Mouse (Mus musculus) heart, embryonic 13.5 days (tissue): ENCODE data around the gene Zfp740. TPM values are rescaled to one million over a fixed set of nuclear protein-coding genes. Genes with fewer than 3 reads are reported as not detected.
A peak's percentile ranks its signal among the peaks of the same experiment; 100 is the strongest.

Source experiments
- ATAC-seq: fragments of 200-750 bp; cut with Nextera tagmentation; 2 replicates; pipeline ENCODE4 v1.8.0; 2017; ENCODE audit warnings: moderate TSS enrichment; ENCODE audit not compliant: insufficient number of reproducible peaks, low FRiP score, low TSS enrichment; ENCODE audit errors: extremely low read depth
- H3K27ac ChIP-seq: fragments of 300-500 bp; sonication (generic); replicated peaks from 2 replicates; pipeline ENCODE4 v1.5.1; 2015; ENCODE audit warnings: moderate library complexity, mild to moderate bottlenecking, inconsistent platforms
- H3K27me3 ChIP-seq: fragments of 300-500 bp; sonication (generic); replicated peaks from 2 replicates; pipeline ENCODE4 v1.6.1; 2015; ENCODE audit warnings: mild to moderate bottlenecking, inconsistent platforms
- H3K36me3 ChIP-seq: fragments of 300-500 bp; sonication (generic); 2 replicates; pipeline ENCODE4 v1.6.1; 2015; ENCODE audit warnings: mild to moderate bottlenecking, inconsistent platforms
- H3K4me1 ChIP-seq: fragments of 300-500 bp; sonication (generic); 2 replicates; pipeline ENCODE4 v1.6.1; 2015; ENCODE audit warnings: inconsistent platforms
- H3K4me2 ChIP-seq: fragments of 300-500 bp; sonication (generic); 2 replicates; pipeline ENCODE4 v1.6.1; 2015; ENCODE audit warnings: inconsistent platforms, mild to moderate bottlenecking, moderate library complexity
- H3K4me3 ChIP-seq: fragments of 300-500 bp; sonication (generic); 2 replicates; pipeline ENCODE4 v1.5.1; 2015; ENCODE audit warnings: moderate library complexity, mild to moderate bottlenecking, inconsistent platforms
- H3K9ac ChIP-seq: fragments of 300-500 bp; sonication (generic); 2 replicates; pipeline ENCODE4 v1.6.1; 2015; ENCODE audit warnings: inconsistent platforms, mild to moderate bottlenecking, moderate library complexity
- H3K9me3 ChIP-seq: fragments of 300-500 bp; sonication (generic); 2 replicates; pipeline ENCODE4 v1.6.1; 2016; ENCODE audit warnings: inconsistent platforms
- WGBS: fragments of 180-500 bp; shearing (Covaris S2); methylation state at CpG from one replicate; pipeline ENCODE4 v1.1.7; 2015; ENCODE audit warnings: mixed read lengths; 5-methylcytosine and 5-hydroxymethylcytosine counted together
- polyA plus RNA-seq: library from polyadenylated mRNA; unstranded; fragments of >200 nt; fragmentation: Nextera tagmentation; extraction: Ambion mirVana; gene quantifications from 2 replicates; pipeline ENCODE4 v1.2.1, GENCODE M21; 2015

Gene Zfp740
- polyA plus RNA-seq, 1 experiment from 2014 or later = 30.3 TPM

DNA sequence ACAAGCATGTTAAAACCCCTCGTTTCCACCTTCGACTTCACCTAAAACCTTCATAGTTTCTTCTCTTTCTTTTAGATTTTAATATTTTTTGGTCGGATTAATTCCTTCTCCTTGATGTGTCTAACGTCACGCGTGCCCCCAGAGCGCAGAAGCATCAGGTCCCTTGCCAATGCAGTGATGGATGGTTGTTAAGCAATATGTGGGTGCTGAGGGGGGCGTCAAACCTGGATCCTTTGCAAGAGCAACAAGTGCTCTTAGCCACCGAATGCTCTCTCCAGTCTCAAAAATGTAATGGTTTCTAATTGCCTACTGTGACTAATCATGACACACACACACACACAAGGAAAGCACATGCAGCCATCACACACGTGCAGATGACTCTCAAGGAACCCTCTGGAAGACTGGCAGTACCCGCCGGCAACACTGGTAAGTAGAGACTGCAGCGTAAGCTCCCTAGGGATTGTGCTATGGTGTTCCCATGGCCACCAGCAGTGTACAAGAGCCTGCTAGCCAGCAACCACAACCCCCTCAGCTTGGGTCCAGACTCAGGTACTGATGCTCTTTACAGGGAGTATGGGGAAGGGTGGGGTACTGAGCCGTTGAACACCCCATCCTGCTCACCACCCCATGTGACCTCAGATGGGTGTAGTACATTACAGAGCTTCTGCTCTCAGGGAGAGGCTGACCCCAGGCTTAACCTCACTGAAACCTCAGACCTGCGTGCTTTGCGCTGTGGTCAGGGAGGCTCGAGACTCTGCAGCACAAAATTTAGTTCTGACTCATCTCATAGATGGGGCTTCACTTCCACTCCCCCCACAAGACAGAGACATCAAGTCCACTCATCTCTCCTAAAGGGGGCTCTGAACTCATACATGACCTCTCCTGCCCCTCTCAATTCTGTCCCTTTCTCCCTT, 27.6 kb downstream of the Zfp740 start:
- Histone ChIP-seq H3K4me1 (peaks cover 13% of the 10 kb centered on the region), H3K4me3 (no peak overlapping the region)
- WGBS = 72% methylated on average over 17 of the region's 17 CpGs

DNA sequence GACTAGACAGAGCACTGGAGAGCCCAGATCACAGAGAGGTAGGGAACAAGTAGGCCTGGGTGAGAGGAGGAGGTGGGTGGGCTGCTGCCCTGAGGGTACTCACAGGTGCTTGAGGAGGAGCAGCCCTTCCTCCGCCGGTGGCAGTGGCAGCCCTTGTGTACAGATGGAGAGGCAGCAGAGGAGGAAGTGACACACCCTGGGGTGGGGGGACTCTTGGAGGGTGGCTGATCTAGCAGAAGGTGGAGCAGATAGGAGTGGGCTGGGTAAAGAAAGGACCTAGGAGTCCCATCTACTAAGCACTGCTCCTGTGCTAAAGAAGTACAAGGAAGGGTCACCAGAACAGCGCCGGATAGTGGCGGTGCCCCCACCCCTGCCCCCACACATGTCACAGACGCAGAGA, 28.7 kb downstream of the Zfp740 start, which contains the start of gene Itgb7:
Gene Itgb7 (minus strand): TSS at position 197 of the 400 bp plus-strand sequence.
- ATAC-seq = no peak
- 25% methylated on average over 6 of the region's 6 CpGs for WGBS

More for the DNA sequence above, 27.6 kb downstream of the Zfp740 start:
- Histone ChIP-seq H3K27ac (no peak overlapping the region), H3K4me2 (no peak overlapping the region), H3K9ac (no peak overlapping the region), H3K36me3 (0 out of 2 replicates have a peak, but pooled peaks cover under 1% of the 10 kb centered on the region), H3K27me3 (peaks cover 35% of the 10 kb centered on the region; the same call in 1 of the 2 replicates), H3K9me3 (no peaks in the 10 kb centered on the region)
- ATAC-seq = no peak

DNA sequence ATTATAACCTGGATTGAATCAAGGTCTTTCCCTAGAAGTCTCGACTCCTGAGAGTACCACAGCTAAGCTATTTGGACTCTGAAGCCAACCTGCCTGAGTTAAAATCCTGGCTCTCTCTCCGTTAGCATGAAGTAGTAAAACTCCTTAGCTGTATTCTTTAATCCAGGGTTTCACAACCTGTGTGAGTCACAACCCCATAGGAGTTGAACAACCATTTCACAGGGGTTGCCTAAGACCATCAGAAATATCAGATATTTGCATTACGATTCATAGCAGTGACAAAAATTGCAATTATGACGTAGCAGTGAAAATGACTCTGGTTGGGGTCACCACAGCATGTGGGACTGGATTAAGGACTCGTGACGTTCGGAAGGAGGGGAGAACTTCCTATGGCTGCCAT, 29.7 kb downstream of the Zfp740 start:
- 79% methylated on average over 7 of the region's 7 CpGs for WGBS
- H3K4me3 ChIP-seq = no peak overlapping the region
- H3K9ac ChIP-seq = no peak overlapping the region
- H3K36me3 ChIP-seq = peaks cover 16% of the 10 kb centered on the region
- peaks cover 18% of the 10 kb centered on the region for H3K4me1 ChIP-seq
- ATAC-seq = no peak
- H3K9me3 ChIP-seq = no peaks in the 10 kb centered on the region
- no peak overlapping the region for H3K27ac ChIP-seq
- peaks cover 27% of the 10 kb centered on the region; the same call in 1 of the 2 replicates for H3K27me3 ChIP-seq
- no peak overlapping the region for H3K4me2 ChIP-seq

More for the DNA sequence above, 28.7 kb downstream of the Zfp740 start, which contains the start of gene Itgb7:
- no peak within 1 kb of the TSS for H3K4me2 ChIP-seq
- H3K36me3 ChIP-seq = peaks cover 8% of the 10 kb centered on the region; the same call in 1 of the 2 replicates
- no peaks in the 10 kb centered on the region for H3K9me3 ChIP-seq
- peaks cover 18% of the 10 kb centered on the region for H3K4me1 ChIP-seq
- no peak within 1 kb of the TSS for H3K27ac ChIP-seq
- no peak within 1 kb of the TSS for H3K9ac ChIP-seq
- H3K4me3 ChIP-seq = no peak within 1 kb of the TSS
- peaks cover 31% of the 10 kb centered on the region; the same call in 1 of the 2 replicates for H3K27me3 ChIP-seq

DNA sequence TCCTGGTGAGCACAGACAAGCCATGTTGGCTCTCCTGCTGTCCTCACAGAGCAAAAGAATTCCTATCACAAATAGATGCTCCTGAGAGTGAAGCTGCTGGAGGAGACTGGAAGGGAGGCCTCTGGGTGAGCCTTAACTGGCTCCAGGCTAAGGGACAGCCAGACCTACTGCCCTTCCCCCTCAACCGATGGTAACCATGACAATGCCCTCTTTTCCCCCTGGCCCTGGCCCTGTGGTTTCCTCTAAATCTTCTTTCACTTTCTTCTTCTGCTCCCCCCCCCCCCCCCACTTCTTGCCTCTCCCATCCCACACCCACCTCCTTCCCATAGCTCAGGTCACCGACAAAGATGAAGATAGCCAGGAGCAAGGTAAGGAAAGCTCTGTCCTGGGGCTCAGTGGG, 30.8 kb downstream of the Zfp740 start:
- no peaks in the 10 kb centered on the region for H3K9me3 ChIP-seq
- no peak overlapping the region for H3K27ac ChIP-seq
- WGBS = 26% methylated on average over 2 of the region's 2 CpGs
- no peak overlapping the region for H3K9ac ChIP-seq
- no peak for ATAC-seq
- H3K27me3 ChIP-seq = peaks cover 26% of the 10 kb centered on the region; the same call in 1 of the 2 replicates
- no peak overlapping the region for H3K4me3 ChIP-seq
- H3K36me3 ChIP-seq = peaks cover 21% of the 10 kb centered on the region
- H3K4me2 ChIP-seq = no peak overlapping the region
- H3K4me1 ChIP-seq = peaks cover 18% of the 10 kb centered on the region

DNA sequence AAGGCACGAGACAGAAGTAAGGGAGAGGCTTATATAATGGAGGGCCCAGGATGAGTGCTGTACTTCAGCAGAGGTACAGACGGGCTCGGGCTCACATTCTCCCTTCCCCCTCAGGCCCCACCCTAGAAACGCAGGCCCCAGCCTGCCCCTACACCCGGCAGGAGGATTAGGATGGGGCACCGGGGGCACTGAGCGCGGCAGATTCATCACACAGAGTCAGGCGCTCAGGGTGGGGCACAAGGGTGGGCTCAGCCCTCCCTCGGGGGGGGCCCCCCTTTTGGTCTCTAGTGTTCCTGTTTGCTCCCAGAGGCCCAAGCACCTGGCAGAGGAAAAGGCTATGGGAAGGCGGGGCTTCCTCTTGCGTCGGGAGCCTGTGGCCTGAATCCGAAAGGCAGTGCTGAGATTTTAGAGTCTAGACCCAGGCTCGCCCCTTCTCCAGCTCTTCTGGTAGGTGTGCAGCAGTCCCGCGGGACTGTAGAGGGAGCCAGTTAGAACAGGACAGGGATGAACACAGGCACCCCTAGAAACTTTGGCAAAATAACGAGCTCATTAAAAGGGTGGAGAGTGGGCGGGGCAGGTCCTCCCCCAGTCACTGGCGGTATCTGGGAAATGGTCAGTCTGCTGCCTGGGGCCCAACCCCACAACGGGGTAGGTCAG, 32.5 kb downstream of the Zfp740 start:
- peaks cover 18% of the 10 kb centered on the region for H3K4me1 ChIP-seq
- no peaks in the 10 kb centered on the region for H3K9me3 ChIP-seq
- H3K27me3 ChIP-seq = peaks cover 28% of the 10 kb centered on the region
- ATAC-seq = no peak
- no peak overlapping the region for H3K27ac ChIP-seq
- peak overlapping the region; percentile 55; the same call in 1 of the 2 replicates for H3K9ac ChIP-seq
- peak overlapping the region; percentile 48 for H3K4me2 ChIP-seq
- peak overlapping the region; percentile 3 for H3K4me3 ChIP-seq
- WGBS = 25% methylated on average over 21 of the region's 21 CpGs
- peaks cover 21% of the 10 kb centered on the region for H3K36me3 ChIP-seq

DNA sequence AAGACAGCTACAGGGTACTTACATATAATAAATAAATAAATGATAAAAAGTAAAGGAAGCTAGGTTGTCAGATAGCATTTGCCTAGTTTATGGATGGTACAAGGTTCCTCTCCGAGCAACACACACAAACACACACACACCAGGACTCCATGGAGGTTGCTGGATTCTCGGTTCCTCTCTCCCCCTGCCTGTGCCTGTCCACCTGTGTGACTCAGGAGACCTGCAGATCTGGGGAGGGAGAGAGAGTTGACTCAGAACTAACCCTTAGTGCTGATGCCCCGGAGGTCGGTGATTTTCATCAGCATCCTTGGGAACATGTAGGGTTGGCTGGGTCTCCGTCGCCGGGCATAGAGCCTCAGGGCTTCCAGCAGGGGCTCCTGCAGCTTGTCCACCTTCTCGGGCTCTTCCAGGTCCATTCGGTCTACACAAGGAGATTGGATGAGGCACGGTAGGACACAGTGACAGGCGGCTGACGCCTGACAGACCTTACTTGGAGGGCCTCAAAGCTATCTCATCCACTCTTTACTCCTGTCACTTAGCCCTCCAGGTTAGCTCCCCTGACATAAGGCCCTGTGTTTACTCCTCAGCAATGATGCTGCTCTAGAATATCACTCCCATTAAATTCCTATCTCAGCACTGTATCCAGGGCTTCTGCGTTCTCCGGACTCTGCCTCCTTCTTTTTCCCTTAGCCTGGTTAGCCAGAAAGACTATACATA, 35.7 kb downstream of the Zfp740 start:
- H3K27me3 ChIP-seq = peaks cover 38% of the 10 kb centered on the region
- H3K4me1 ChIP-seq = peaks cover 24% of the 10 kb centered on the region
- no peak for ATAC-seq
- WGBS = 75% methylated on average over 14 of the region's 14 CpGs
- no peak overlapping the region for H3K9ac ChIP-seq
- no peak overlapping the region for H3K27ac ChIP-seq
- H3K36me3 ChIP-seq = peaks cover 21% of the 10 kb centered on the region
- no peak overlapping the region for H3K4me2 ChIP-seq
- no peaks in the 10 kb centered on the region for H3K9me3 ChIP-seq
- no peak overlapping the region for H3K4me3 ChIP-seq

DNA sequence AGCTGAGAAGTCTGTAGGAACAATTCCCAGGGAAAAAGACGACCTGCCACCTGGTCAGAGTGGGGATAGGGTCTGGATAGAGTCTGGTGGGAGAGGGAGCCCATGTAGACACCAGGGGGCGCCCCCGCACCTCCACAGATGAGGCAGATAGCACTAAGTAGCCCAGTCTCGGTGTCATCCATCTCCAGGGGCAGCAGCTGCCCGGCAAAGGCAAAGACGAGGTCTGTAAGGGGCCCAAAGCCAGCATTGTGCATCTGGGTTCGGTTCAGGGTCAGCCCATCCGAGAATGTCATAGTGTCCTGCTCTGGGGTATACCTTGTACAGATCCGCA, 36.2 kb downstream of the Zfp740 start:
- Histone ChIP-seq H3K27ac (no peak overlapping the region), H3K27me3 (peaks cover 43% of the 10 kb centered on the region), H3K4me1 (peaks cover 29% of the 10 kb centered on the region), H3K4me2 (no peak overlapping the region), H3K36me3 (peaks cover 21% of the 10 kb centered on the region), H3K9me3 (no peaks in the 10 kb centered on the region), H3K9ac (no peak overlapping the region), H3K4me3 (no peak overlapping the region)
- ATAC-seq = no peak
- 13% methylated on average over 9 of the region's 9 CpGs for WGBS

DNA sequence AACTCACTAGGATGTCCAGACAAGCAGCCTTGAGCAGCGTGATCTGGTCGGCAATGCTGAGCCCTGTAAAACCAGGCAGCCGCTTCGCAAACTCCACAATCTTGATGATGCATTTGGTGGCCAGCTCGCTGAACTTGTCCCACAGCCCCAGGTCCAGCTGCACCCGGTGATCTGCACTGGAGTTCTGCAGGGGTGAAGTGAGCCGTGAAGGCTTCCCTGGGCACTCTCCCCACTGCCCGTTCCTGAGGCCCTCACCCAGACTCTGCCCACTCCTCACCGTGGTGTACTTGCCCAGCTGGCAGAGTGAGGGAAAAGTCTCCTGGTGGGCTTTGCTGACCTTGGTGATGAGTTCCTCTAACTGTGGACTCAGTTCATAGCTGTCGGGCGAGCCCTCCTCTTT, 36.8 kb downstream of the Zfp740 start:
- no peak overlapping the region for H3K4me3 ChIP-seq
- no peak overlapping the region for H3K4me2 ChIP-seq
- peaks cover 50% of the 10 kb centered on the region for H3K27me3 ChIP-seq
- ATAC-seq = no peak
- no peak overlapping the region for H3K9ac ChIP-seq
- peaks cover 35% of the 10 kb centered on the region for H3K4me1 ChIP-seq
- WGBS = 63% methylated on average over 11 of the region's 11 CpGs
- no peak overlapping the region for H3K27ac ChIP-seq
- H3K36me3 ChIP-seq = peaks cover 21% of the 10 kb centered on the region
- no peaks in the 10 kb centered on the region for H3K9me3 ChIP-seq

DNA sequence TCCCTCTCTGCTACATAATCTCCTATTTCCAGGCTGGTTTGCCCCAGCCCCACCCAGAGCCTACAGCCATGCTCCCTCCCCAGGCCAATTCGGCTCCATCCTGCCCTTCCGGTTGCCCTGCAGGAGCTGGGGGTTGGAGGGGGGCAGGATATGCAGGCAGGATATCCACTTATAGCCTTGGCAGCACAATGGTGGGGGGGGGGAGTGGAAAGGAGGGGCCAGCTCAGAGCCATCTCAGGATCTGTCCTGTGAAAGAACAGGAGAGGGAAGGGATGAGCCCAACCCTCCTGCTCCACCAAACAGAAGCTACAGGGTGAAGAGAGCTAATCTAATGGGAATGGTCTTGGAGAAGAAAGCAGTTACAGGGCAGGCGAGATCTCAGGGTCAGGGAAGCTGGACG, 37.6 kb downstream of the Zfp740 start:
- no peak overlapping the region for H3K4me2 ChIP-seq
- peak overlapping the region; percentile 10; the same call in 1 of the 2 replicates for H3K9ac ChIP-seq
- 0 out of 2 replicates have a peak overlapping the region, but pooled peaks have one; percentile 39 for H3K27ac ChIP-seq
- H3K9me3 ChIP-seq = no peaks in the 10 kb centered on the region
- H3K36me3 ChIP-seq = peaks cover 21% of the 10 kb centered on the region
- WGBS = 63% methylated on average over 4 of the region's 4 CpGs
- H3K4me1 ChIP-seq = peaks cover 37% of the 10 kb centered on the region
- H3K27me3 ChIP-seq = peaks cover 57% of the 10 kb centered on the region
- no peak overlapping the region for H3K4me3 ChIP-seq
- ATAC-seq = no peak; the same call in 1 of the 2 replicates

DNA sequence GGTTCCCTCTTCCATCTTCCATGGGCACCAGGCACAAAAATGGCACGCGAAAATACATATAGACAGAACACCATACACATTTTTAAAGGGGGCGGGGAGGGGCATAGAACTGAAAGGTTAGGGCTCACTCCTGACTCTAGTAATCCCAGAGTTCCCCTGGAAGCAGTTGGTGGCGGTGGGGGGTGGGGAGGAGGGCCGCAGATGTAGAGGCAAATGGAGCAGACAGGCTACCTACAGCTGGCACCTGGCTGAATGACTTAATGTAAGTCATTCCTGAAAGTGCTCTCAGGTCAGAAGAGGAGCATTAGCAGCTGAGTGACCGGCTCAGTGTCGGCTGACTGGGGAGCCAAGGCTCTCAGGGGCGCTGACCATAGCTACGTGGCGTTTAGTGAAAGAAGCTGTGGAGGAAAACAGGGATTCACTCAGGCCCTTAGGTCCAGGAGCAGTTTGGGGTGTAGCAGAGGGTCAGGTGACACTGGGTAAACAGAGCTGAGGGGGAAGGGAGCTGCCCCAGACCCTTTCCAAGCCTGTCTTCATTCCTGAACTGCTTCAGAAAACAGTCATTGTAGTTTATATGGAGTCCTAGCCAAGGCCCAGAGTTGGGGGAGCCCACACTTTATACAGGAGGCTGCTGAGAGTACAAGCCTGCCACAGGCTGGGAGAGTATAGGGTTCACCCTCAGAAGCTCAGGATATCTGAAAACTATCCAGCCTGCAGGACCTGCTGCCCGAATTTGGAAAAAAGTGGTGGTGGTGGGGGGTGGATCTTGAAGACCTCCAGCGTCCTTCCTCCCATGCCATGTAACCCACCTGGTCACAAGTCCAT, 39.6 kb downstream of the Zfp740 start:
- peak overlapping the region; percentile 96; the same call in 1 of the 2 replicates for H3K4me2 ChIP-seq
- no peak overlapping the region for H3K27ac ChIP-seq
- H3K9me3 ChIP-seq = no peaks in the 10 kb centered on the region
- H3K9ac ChIP-seq = no peak overlapping the region
- H3K4me3 ChIP-seq = no peak overlapping the region
- 40% methylated on average over 12 of the region's 12 CpGs for WGBS
- peaks cover 64% of the 10 kb centered on the region for H3K27me3 ChIP-seq
- H3K4me1 ChIP-seq = peaks cover 40% of the 10 kb centered on the region
- ATAC-seq = no peak
- peaks cover 7% of the 10 kb centered on the region; the same call in 1 of the 2 replicates for H3K36me3 ChIP-seq
